Mouse (Mus musculus) spleen, adult 2 months (tissue): ENCODE data around the gene Efna3. TPM values are rescaled to one million over a fixed set of nuclear protein-coding genes. Genes with fewer than 3 reads are reported as not detected.

Source experiments
- DNase-seq, 2 experiments: peaks; one replicate each; pipeline versions ENCODE4 v3.0.0 to v3.0.0-alpha.2; 2012 to 2021; ENCODE audit warnings: low spot score in 2 of 2, low read depth in 1 of 2
- H3K27ac ChIP-seq: fragments of 200-500 bp; 2 replicates; pipeline ENCODE4 v1.5.1; 2012; ENCODE audit warnings: low read length, inconsistent platforms; ENCODE audit not compliant: insufficient read depth
- H3K27me3 ChIP-seq: fragments of 200-500 bp; 2 replicates; pipeline ENCODE4 v1.6.1; 2012; ENCODE audit warnings: mild to moderate bottlenecking, moderate library complexity, low read length, inconsistent platforms; ENCODE audit not compliant: control insufficient read depth, insufficient read depth
- H3K36me3 ChIP-seq: fragments of 200-500 bp; 2 replicates; pipeline ENCODE4 v1.6.1; 2012; ENCODE audit warnings: mild to moderate bottlenecking, low read length, inconsistent platforms; ENCODE audit not compliant: control insufficient read depth, insufficient read depth
- H3K4me1 ChIP-seq: fragments of 200-500 bp; 2 replicates; pipeline ENCODE4 v1.6.1; 2011; ENCODE audit warnings: inconsistent platforms; ENCODE audit not compliant: control insufficient read depth, insufficient read depth, insufficient read length
- H3K4me3 ChIP-seq: fragments of 200-500 bp; 2 replicates; pipeline ENCODE4 v1.5.1; 2011; ENCODE audit warnings: mild to moderate bottlenecking, inconsistent platforms; ENCODE audit not compliant: insufficient read depth, insufficient read length; ENCODE audit errors: extremely low read depth
- CTCF ChIP-seq: fragments of 200-500 bp; IDR thresholded peaks from 2 replicates; pipeline ENCODE4 v1.5.1; 2011; ENCODE audit warnings: mild to moderate bottlenecking, inconsistent platforms; ENCODE audit not compliant: insufficient read depth, insufficient read length, insufficient replicate concordance; ENCODE audit errors: extremely low read depth
- POLR2A ChIP-seq: fragments of 200-500 bp; IDR thresholded peaks from 2 replicates; pipeline ENCODE4 v1.6.1; 2011; ENCODE audit warnings: low read depth, low read length, inconsistent platforms
- WGBS: fragments of 180-500 bp; shearing (Covaris S2); methylation state at CpG from one replicate; pipeline ENCODE4 v1.1.7; 2018; 5-methylcytosine and 5-hydroxymethylcytosine counted together
- polyA plus RNA-seq: library from polyadenylated mRNA; depleted of rRNA; stranded (reverse); fragments of >200 nt; gene quantifications from 2 replicates; pipeline ENCODE4 v1.2.3, GENCODE M21; 2012

The Efna3 gene
- polyA plus RNA-seq, 1 experiment, result not detected

DNA sequence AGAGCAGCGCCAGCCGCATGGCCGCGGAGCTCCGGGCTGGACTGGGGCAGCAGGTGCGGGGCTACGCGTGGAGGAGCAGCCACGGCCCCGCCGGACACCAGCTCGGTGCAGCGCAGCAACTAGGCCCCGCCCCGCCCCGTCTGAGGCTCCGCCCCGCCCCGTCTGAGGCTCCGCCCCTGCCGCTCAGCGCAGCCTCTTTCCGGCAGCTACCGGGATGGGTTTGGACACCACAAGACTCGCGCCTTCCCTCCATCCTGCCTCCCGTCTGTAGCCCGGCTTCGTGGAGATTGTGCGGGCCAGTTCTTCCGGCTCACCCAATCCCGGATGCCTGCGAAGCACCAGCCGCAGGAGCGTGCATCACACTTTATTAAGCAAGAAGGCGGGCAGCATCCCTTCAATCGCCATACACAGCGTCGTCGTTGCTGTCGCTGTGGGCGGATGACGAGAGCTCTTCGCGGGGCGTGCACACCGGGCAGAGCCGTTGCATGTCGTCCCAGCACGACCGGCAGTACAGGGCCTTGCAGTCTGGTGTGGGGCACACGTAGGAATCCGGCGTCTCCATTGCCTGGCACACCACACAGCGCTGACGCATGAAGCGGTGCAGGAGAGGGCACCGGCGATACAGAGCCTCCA lies 27.2 kb upstream of the Efna3 start, which contains the start of gene Adam15:
Adam15 (minus strand) TSS at position 128 of the 633 bp plus-strand sequence.
- WGBS, result under 1% methylated on average over 59 of the region's 59 CpGs
- peak within 1 kb of the TSS; percentile 71 for H3K4me3 ChIP-seq
- DNase-seq, result peak; percentile 49 to 84
- no peaks in the 10 kb centered on the region; the same call in 1 of the 2 replicates for H3K27me3 ChIP-seq
- peak within 1 kb of the TSS; percentile 38; the same call in 1 of the 2 replicates for H3K27ac ChIP-seq
- peaks cover 6% of the 10 kb centered on the region for H3K4me1 ChIP-seq
- TF ChIP-seq POLR2A (no peak), CTCF (no peak)
- no peaks in the 10 kb centered on the region for H3K36me3 ChIP-seq

DNA sequence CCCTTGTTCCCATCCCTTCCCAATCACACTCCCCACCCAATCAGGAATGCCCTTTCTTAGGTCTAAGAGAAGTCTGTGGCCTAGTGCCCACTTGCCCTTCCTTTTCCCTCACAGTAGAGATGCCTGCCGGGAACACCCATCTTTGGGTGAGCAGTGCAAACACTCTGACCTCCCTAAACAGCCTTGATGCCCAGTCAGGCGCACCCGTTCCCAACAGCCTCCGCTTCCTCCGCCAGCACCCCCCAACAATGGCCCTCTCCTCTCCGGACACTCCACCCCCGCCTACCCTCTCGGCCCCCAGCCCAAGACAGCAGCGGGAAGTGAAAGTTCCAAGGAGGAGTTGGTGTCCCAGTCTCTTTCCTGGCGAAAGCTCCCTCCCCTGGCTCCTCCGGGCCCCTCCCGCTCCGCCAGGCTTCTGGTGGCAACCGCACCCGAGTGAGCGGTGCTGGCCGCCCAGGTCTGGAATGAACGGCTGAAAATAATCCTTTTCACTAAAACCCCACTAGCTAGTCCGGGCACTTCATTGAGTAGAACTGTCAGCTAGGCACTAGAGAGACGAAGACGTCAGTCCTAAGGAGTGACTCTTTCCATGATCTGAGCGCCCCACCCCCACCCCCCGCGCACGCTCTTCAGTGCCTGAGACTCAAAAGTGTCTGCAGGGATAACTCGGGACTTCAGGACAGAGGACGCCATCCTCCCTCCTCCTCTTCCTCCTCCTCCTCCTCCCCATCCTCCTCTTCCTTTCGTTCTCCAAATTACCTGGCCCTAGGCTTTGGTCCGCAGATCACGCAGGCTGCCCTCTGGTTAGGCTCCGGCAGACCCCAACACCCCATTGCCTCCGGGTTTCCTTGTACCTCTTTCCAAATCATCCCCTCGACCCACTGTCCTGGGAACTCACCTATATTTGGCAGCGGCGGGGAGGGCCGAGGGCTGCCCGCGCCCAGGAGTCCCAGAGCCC lies 26.4 kb upstream of the Efna3 start:
- no peak for DNase-seq
- TF ChIP-seq POLR2A (no peak), CTCF (no peak)
- peak overlapping the region; percentile 71 for H3K4me3 ChIP-seq
- H3K27me3 ChIP-seq, result no peaks in the 10 kb centered on the region; the same call in 1 of the 2 replicates
- peaks cover 6% of the 10 kb centered on the region for H3K4me1 ChIP-seq
- no peak overlapping the region for H3K27ac ChIP-seq
- H3K36me3 ChIP-seq, result no peaks in the 10 kb centered on the region
- 10% methylated on average over 38 of the region's 38 CpGs for WGBS

- Histone ChIP-seq H3K27ac (0 out of 2 replicates have a peak overlapping the region, but pooled peaks have one; percentile 4), H3K4me3 (no peak overlapping the region), H3K4me1 (peaks cover 6% of the 10 kb centered on the region), H3K36me3 (no peaks in the 10 kb centered on the region), H3K27me3 (no peaks in the 10 kb centered on the region; the same call in 1 of the 2 replicates)
- TF ChIP-seq POLR2A, result no peak
- TF ChIP-seq CTCF, result no peak
- 21% methylated on average over 1 of the region's 1 CpGs for WGBS
- no peak for DNase-seq
Measured at GRCm38 (mm10) chr3:89347916-89348315, 25.2 kb upstream of the Efna3 start.

DNA sequence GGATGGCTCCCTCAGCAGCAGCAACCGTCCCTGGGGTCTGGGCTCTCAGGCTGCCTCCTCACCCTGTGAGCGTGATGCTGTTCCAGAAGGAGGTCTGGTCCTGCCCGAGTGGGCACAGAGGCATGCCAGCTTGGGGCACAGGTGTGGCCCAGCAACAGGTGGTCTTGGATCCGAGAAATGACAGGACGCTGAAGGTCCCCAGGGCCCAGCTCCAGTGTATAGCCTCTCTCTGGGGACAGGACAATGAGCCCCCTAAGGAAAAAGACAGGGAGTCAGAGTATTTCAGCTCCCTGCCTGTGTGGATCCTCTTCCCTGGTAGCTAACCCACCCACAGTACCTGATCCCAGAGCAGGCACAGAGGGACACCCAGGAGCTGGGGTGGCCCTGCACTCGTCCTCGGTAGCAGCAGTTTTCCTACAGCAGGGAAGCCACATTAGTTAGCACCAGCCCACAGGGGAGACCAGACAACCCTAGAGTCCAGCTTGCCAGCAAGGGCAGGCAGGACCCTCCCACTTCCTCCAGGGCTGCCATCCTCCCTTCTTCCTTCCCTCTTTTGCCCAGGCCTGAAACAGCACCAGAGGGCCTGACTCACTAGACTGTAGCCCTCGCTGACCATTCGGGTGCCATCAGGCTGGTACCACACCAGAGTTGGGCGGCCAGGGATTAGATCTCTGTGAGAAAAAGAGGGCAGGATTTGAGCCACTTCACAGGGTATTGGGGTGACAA lies 24.2 kb upstream of the Efna3 start:
- Histone ChIP-seq H3K4me1 (peaks cover 6% of the 10 kb centered on the region), H3K36me3 (no peaks in the 10 kb centered on the region), H3K27me3 (no peaks in the 10 kb centered on the region; the same call in 1 of the 2 replicates), H3K27ac (no peak overlapping the region), H3K4me3 (no peak overlapping the region)
- TF ChIP-seq CTCF (no peak), POLR2A (no peak)
- DNase-seq, result no peak
- WGBS, result 54% methylated on average over 10 of the region's 10 CpGs

DNA sequence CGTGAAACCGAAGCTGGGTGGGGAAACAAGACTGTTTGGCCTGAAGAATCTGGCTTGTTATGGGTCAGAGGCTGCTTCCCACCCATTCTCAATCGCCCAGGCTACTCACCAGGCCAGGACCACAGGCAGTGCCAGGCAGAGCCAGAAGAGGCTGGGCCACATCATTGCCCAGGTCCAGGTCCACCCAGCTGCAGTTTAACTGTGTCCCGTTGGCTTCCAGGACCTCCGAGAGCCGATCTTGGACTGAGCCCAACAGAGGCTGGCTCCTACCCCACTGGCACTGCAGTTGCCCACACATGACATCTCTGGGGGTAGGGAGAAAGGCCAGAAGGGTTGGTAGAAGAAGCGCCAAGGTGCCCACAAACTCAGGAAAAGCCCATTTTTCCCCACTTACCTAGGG lies 20.5 kb upstream of the Efna3 start:
- Histone ChIP-seq H3K27me3 (no peaks in the 10 kb centered on the region), H3K4me1 (no peaks in the 10 kb centered on the region), H3K4me3 (no peak overlapping the region), H3K36me3 (no peaks in the 10 kb centered on the region), H3K27ac (no peak overlapping the region)
- TF ChIP-seq CTCF (no peak), POLR2A (no peak)
- WGBS, result 93% methylated on average over 7 of the region's 7 CpGs
- DNase-seq, result no peak

GRCm38 (mm10) chr3:89341794-89342193 lies 19.0 kb upstream of the Efna3 start:
- no peak for DNase-seq
- Histone ChIP-seq H3K36me3 (no peaks in the 10 kb centered on the region), H3K27me3 (peaks cover 5% of the 10 kb centered on the region; the same call in 1 of the 2 replicates), H3K4me3 (no peak overlapping the region), H3K27ac (no peak overlapping the region), H3K4me1 (peaks cover 8% of the 10 kb centered on the region)
- TF ChIP-seq CTCF (no peak), POLR2A (no peak)
- WGBS, result 91% methylated on average over 4 of the region's 4 CpGs
